Mouse (Mus musculus) cerebellum, postnatal 4 days (tissue): ENCODE measurements around the gene Zbtb37.

Experiments
- DNase-seq, 2 experiments: peaks; one replicate each; pipeline ENCODE4 v3.0.0; 2022; ENCODE audit warnings: low spot score in 2 of 2, mixed read lengths in 1 of 2

Gene Zbtb37

DNA sequence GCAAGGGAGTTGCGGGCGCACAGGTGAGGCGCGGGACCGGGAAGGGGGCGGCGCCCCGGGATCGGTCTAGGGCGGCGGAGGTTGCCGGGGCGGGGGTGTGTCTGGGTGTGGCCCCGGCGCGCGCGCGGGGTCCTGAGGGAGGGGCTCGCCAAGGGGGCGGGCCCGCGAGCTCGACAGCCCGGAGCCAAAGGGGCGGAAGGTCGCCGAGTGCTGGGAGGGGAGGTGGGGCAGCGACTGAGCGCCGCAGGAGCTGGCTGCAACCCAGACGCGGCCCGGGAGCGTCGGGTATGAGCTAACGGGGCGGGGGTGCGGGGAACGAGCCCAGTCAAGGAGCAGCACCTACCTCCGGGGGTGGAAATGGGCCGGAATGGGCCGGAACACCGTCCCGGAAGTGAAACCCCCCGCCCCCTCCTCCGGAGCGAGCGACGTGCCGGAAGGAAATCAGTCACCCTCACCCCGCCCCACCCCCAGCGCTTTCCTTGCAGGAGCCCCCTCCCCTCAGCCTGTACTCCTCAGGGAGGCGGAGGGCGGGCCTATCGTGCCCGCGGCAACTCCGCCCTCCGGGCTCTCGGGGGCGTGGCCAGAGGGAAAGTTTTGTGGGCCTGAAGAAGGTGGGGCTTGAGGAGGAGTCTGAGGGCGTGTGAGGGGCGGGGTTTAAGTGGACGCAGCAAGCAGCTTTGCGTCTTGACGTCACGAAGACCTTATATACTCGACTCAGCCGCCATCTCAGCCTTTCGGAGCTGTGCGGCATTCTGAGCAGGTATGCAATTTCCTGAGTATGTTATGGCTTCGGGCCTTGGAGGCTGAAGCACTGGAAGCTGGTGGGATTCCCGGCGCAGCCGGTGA is at the start of gene Zbtb37:
Gene Zbtb37, minus strand, starts transcription at position 415 of the 846 bp plus-strand sequence.
- DNase-seq = peak; percentile 92 to 98

- DNase-seq = no peak
Observed at GRCm38 (mm10) chr1:161077243-161077642, 42.6 kb upstream of the Zbtb37 start.

DNA sequence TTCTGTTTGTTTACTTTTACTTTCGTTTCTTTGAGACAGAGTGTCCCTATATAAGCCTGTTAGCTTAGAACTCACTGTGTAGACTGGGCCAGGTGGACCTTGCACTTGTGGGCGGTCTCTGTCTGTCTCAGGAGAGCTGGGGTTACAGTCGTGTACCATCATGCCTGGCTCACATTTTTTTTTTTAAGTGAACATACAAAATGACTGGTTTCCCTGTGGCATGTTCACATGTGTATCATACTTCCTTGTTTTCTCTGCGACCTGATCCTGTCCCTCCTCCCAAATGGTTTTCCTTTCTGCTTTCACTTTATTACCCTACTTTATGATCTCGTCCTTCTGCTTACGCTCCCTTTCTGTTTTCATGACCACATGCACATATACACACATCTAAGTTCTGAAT is 41.6 kb upstream of the Zbtb37 start:
- DNase-seq = no peak

GRCm38 (mm10) chr1:161071272-161071620 is 36.6 kb upstream of the Zbtb37 start:
- no peak for DNase-seq

- DNase-seq = peak; percentile 86 to 93
Observed at GRCm38 (mm10) chr1:161070352-161071271, 36.0 kb upstream of the Zbtb37 start, which contains the start of the genes Dars2 and Cenpl. TSS of gene Dars2 (minus strand) at chr1:161070658. TSS of gene Cenpl (plus strand) at chr1:161070713.

DNA sequence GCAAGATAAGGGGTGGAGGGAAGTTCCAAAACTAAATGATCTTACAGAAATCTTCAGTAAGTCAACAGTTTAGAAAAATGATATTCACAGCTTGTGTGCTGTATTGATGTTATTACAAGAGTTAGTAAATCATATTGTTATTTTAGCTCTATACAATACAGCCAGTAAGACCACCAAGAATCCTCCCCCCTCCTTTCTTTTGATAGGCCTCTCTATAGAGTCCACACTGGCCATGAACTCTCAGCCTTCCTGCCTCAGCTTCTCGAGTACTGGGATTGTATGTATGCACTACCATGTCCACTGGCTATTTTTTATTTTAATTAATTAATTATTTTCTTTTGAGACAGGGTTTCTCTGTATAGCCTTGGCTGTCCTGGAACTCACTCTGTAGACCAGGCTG is 28.7 kb upstream of the Zbtb37 start:
- DNase-seq = no peak

GRCm38 (mm10) chr1:161057164-161057563 is 22.5 kb upstream of the Zbtb37 start:
- DNase-seq = no peak

DNA sequence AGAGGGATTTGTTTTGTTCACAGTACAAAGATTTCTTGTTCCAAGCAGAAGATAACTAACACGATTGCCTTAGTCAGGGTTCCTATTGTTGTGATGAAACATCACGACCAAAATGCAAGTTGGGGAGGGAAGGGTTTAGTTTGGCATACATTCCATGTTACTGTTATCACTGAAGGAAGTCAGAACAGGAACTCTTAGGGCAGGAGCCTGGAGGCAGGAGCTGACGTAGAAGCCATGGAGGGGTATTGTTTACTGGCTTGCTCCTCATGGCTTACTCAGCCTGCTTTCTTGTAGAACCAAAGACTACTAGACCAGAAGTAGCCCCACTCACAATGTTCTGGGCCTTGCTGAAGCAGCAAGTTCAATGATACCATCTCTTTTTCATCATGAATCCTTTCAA is 12.3 kb upstream of the Zbtb37 start:
- no peak for DNase-seq

GRCm38 (mm10) chr1:161041261-161042020 is 6.8 kb upstream of the Zbtb37 start:
- DNase-seq = no peak

DNA sequence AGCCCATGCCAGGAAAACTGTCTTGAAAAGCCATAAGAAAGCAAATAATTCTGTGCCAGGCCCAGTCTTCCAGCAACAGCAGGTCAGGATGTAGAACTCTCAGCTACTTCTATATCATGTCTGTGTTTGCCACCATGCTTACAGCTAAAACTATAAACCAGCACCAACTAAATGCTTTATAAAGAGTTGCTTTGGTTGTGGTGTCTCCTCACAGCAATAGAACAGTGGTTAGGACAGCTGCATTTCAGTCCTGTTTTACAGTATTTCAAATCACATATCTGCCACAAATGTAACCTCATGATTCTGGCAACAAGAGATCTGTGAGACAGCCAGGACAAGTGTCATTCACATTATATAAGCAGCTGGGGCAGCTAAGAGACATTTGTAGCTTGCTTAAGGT is 6.2 kb upstream of the Zbtb37 start:
- DNase-seq = no peak

DNA sequence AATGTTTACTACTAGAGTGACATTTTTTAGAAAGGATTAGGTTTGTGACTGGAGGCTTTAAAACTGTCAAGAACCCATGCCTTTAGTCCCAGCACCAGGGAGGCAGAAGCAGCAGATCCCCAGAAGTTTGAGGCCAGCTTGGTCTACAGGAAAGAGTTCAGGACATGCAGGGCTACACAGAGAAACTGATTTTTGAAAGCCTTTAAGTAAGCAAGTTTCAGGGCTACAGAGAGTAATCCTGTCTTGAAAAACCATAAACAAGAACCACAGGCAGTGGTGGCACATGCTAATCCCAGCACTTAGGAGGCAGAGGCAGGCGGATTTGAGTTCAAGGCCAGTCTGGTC is 5.7 kb upstream of the Zbtb37 start:
- no peak for DNase-seq

DNA sequence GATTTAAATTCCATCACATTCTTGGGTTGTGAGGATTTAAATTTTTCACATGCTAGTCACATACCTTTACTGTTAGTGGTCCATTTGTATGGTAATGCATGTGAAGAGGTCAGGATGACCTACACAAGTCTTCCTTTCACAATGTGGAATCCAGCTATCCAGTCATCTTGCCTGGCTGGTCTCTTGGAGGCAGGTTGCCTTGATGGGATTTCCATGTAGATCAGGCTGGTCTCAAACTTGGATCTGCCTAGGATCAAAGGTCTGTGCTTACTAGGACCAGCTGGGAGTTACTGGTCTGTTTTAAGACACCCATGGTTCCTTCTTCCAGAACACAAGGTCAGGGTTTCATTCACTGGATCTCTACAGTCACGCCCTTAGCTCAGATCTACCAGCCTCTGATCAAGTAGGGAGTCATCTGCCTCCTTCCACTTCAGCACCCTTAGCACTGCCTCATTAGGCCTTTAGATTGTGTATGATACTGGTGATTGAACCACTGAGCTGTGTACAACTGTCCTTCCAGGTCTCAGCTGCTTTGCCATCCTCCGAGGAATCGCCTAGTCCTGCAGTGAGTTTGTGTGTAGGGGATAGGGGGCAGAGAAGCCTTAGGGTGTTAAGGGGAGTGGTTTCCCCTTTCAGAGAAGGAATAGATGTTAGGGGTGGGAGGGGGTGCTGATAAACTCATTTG is 5.2 kb upstream of the Zbtb37 start:
- no peak for DNase-seq

- DNase-seq = no peak
Observed at GRCm38 (mm10) chr1:161038968-161039721, 4.5 kb upstream of the Zbtb37 start.

GRCm38 (mm10) chr1:161038004-161038403 is 3.4 kb upstream of the Zbtb37 start:
- no peak for DNase-seq

DNA sequence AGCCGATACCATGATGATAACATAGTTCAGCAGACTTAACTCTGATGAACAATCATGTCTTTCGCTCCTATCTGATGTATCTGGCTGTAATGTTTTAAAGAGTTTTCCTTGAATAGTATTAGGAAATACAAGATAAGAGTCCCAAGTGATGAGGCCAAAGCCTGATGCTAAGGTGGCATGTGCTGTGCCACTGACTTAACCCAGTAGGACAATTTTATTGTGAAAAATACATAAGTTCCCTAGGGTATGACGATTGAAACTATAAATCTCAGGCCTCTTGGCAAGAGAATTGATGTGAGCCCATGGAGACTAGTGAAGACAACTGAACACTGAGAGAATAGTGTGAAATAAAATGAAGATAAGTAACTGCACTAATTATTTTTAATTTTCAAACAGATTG is 3.0 kb upstream of the Zbtb37 start:
- DNase-seq = no peak

DNA sequence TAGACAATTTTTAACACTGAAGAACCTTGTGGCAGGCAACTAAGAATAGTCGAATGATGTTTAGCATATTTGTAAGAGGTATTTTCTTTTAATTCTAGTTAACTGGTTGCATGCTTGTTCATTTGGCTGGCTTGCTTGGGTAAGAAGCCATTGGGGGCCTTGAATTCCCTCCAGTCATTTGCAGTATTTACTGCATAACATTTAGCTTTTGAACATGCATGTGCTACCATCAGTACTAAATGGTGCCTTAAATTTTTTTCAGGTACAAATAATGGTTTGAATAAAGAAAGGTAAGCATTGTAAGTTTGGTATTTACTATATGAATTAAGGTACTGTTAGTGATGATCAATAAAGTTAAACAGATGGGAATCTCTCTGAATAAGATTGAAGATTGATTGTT is 2.4 kb upstream of the Zbtb37 start:
- no peak for DNase-seq

- DNase-seq = no peak
Observed at GRCm38 (mm10) chr1:161036411-161036841, 1.8 kb upstream of the Zbtb37 start.

- no peak for DNase-seq
Observed at GRCm38 (mm10) chr1:161035786-161036404, 1.2 kb upstream of the Zbtb37 start.

GRCm38 (mm10) chr1:161035281-161035785 is 684 bp upstream of the Zbtb37 start:
- no peak for DNase-seq

- no peak for DNase-seq
Observed at GRCm38 (mm10) chr1:161033856-161034434, 704 bp downstream of the Zbtb37 start.
